Mouse (Mus musculus): ENCODE measurements around the gene Olfr1428. TPM values are rescaled to one million over a fixed set of nuclear protein-coding genes. Genes with fewer than 3 reads are reported as not detected.
"Not testable (repeated sequence)": the region's sequence is repeated elsewhere in the genome, so short reads cannot be mapped to it uniquely, and the experiment has no call there.

Gene Olfr1428
- polyA plus RNA-seq, 1 experiment from 2014 or later, result not detected

DNA sequence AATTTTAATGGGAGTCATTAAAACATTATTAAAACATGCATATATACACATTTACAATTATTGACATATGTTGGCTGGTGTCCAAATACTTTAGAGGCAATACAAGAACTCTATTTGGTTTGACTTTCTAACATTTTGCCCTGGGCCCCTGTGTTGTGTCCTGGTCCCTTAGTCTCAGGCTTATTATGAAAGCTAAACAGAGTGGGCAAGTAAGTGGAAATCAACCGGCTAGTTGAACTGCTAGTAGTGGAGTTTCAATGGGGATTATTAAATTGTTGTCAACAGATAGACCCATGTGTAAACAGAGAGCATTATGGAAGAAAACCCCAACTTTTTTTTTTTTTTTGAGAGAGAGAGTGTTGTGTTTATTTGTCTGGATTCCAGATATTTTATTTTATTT lies 53.1 kb downstream of the Olfr1428 start, which contains the start of gene Olfr1424:
TSS of gene Olfr1424 (minus strand) at position 101 of the 400 bp plus-strand sequence.
- H3K9ac ChIP-seq; H3K4me2 ChIP-seq (replicated peaks); H3K27me3 ChIP-seq; H3K4me3 ChIP-seq; H3K27ac ChIP-seq; H3K36me3 ChIP-seq; H3K9me3 ChIP-seq; ATAC-seq (ENCODE audit: insufficient number of reproducible peaks, insufficient read depth, low FRiP score, low TSS enrichment); H3K4me1 ChIP-seq: not testable (repeated sequence)
- WGBS, result 77% methylated on average over 1 of the region's 1 CpGs

Other genes starting within 250 kb of the Olfr1428 start
- not detected in 2 replicates for gene Olfr1419, start 240.8 kb downstream of the Olfr1428 start, polyA plus RNA-seq (2016; fragmentation: Nextera tagmentation; extraction: Ambion mirVana)
- 0.14 and 0.15 TPM in 2 replicates for gene Olfr1420, start 229.3 kb downstream of the Olfr1428 start, polyA plus RNA-seq (2016; fragmentation: Nextera tagmentation; extraction: Ambion mirVana)
- gene Patl1, start 203.5 kb downstream of the Olfr1428 start, polyA plus RNA-seq (2016; fragmentation: Nextera tagmentation; extraction: Ambion mirVana), result 19.4 and 20.6 TPM in 2 replicates
- gene Osbp, start 150.0 kb downstream of the Olfr1428 start, polyA plus RNA-seq (2016; fragmentation: Nextera tagmentation; extraction: Ambion mirVana), result 5.6 and 6.0 TPM in 2 replicates
- not detected in 2 replicates for gene Olfr1423, start 74.6 kb downstream of the Olfr1428 start, polyA plus RNA-seq (2016; fragmentation: Nextera tagmentation; extraction: Ambion mirVana)
- gene Olfr1424, start 53.2 kb downstream of the Olfr1428 start, polyA plus RNA-seq (2016; fragmentation: Nextera tagmentation; extraction: Ambion mirVana), result not detected in 2 replicates
- not detected in 2 replicates for gene Olfr1425, start 38.2 kb downstream of the Olfr1428 start, polyA plus RNA-seq (2016; fragmentation: Nextera tagmentation; extraction: Ambion mirVana)
- gene Olfr1426, start 23.9 kb downstream of the Olfr1428 start, polyA plus RNA-seq (2016; fragmentation: Nextera tagmentation; extraction: Ambion mirVana), result not detected in 2 replicates
- gene Olfr1427, start 12.6 kb downstream of the Olfr1428 start, polyA plus RNA-seq (2016; fragmentation: Nextera tagmentation; extraction: Ambion mirVana), result not detected in 2 replicates
- not detected in 2 replicates for gene Olfr76, start 7.3 kb upstream of the Olfr1428 start, polyA plus RNA-seq (2016; fragmentation: Nextera tagmentation; extraction: Ambion mirVana)
- not detected in 2 replicates for gene Olfr1555-ps1, start 54.2 kb upstream of the Olfr1428 start, polyA plus RNA-seq (2016; fragmentation: Nextera tagmentation; extraction: Ambion mirVana)
- not detected in 2 replicates for gene Olfr1431, start 84.7 kb upstream of the Olfr1428 start, polyA plus RNA-seq (2016; fragmentation: Nextera tagmentation; extraction: Ambion mirVana)
- not detected in 2 replicates for gene Olfr1432, start 116.7 kb upstream of the Olfr1428 start, polyA plus RNA-seq (2016; fragmentation: Nextera tagmentation; extraction: Ambion mirVana)
- gene Olfr262, start 125.8 kb upstream of the Olfr1428 start, polyA plus RNA-seq (2016; fragmentation: Nextera tagmentation; extraction: Ambion mirVana), result not detected in 2 replicates
- not detected in 2 replicates for gene Olfr235, start 145.1 kb upstream of the Olfr1428 start, polyA plus RNA-seq (2016; fragmentation: Nextera tagmentation; extraction: Ambion mirVana)
- 0.08 TPM in 1 of 2 replicates, not detected in the other for gene Olfr1434, start 164.0 kb upstream of the Olfr1428 start, polyA plus RNA-seq (2016; fragmentation: Nextera tagmentation; extraction: Ambion mirVana)
- not detected in 2 replicates for gene Olfr1436, start 183.2 kb upstream of the Olfr1428 start, polyA plus RNA-seq (2016; fragmentation: Nextera tagmentation; extraction: Ambion mirVana)
- gene Olfr1437, start 209.2 kb upstream of the Olfr1428 start, polyA plus RNA-seq (2016; fragmentation: Nextera tagmentation; extraction: Ambion mirVana), result not detected in 2 replicates
- not detected in 2 replicates for gene Olfr1438-ps1, start 220.0 kb upstream of the Olfr1428 start, polyA plus RNA-seq (2016; fragmentation: Nextera tagmentation; extraction: Ambion mirVana)

Measured in embryonic facial prominence, embryonic 12.5 days (tissue).